Mouse (Mus musculus) CH12.LX (cell line): ENCODE data around the gene Prkag2. TPM values are rescaled to one million over a fixed set of nuclear protein-coding genes. Genes with fewer than 3 reads are reported as not detected.

Experiments used
- DNase-seq: peaks from one replicate; pipeline ENCODE4 v3.0.0-alpha.2; 2013; ENCODE audit errors: extremely low read depth
- H3K27ac ChIP-seq: 2 replicates; pipeline ENCODE4 v1.5.1; 2012; ENCODE audit warnings: low read depth, mild to moderate bottlenecking, control low read depth, moderate library complexity; ENCODE audit not compliant: insufficient read depth
- H3K27me3 ChIP-seq: replicated peaks from 2 replicates; pipeline ENCODE3; 2012; ENCODE audit warnings: inconsistent platforms
- H3K36me3 ChIP-seq, 2 experiments: replicated peaks in 1 of 2; 2 replicates each; pipeline versions ENCODE3 to v1.6.1; 2012; ENCODE audit warnings: inconsistent platforms in 1 of 2, low read length in 1 of 2, mild to moderate bottlenecking in 1 of 2, mixed read lengths in 1 of 2, moderate library complexity in 1 of 2; ENCODE audit not compliant: control insufficient read depth in 1 of 2, insufficient read depth in 1 of 2
- H3K4me1 ChIP-seq, 2 experiments: 2 replicates each; pipeline ENCODE4 v1.6.1; 2012; ENCODE audit warnings: inconsistent platforms in 1 of 2, moderate library complexity in 1 of 2; ENCODE audit not compliant: insufficient read depth in 2 of 2, control insufficient read depth in 1 of 2
- H3K4me2 ChIP-seq: 2 replicates; pipeline ENCODE4 v1.6.1; 2012; ENCODE audit warnings: low read depth, mild to moderate bottlenecking, control low read depth; ENCODE audit not compliant: poor library complexity, insufficient read depth, severe bottlenecking
- H3K4me3 ChIP-seq, 3 experiments: fragments of 150-350 bp in 1 of 3; sonication (generic) in 1 of 3; replicated peaks in 1 of 3; 2 replicates each; pipeline versions ENCODE3 to v1.5.1; 2011 to 2012; ENCODE audit warnings: low read depth in 2 of 3, low read length in 2 of 3, mild to moderate bottlenecking in 2 of 3, moderate library complexity in 2 of 3, control low read depth in 1 of 3, improper control_type of control experiment in 1 of 3, inconsistent platforms in 1 of 3, mixed read lengths in 1 of 3; ENCODE audit not compliant: poor library complexity in 1 of 3
- H3K79me2 ChIP-seq: replicated peaks from 2 replicates; pipeline ENCODE4 v1.6.1; 2012; ENCODE audit warnings: mild to moderate bottlenecking, moderate library complexity; ENCODE audit not compliant: control insufficient read depth, poor library complexity, insufficient read depth, severe bottlenecking; ENCODE audit errors: extremely low read depth
- H3K9ac ChIP-seq: 2 replicates; pipeline ENCODE4 v1.6.1; 2012; ENCODE audit warnings: low read depth, mild to moderate bottlenecking, control low read depth, moderate library complexity; ENCODE audit not compliant: insufficient read depth
- H3K9me3 ChIP-seq: replicated peaks from 2 replicates; pipeline ENCODE3; 2012; ENCODE audit warnings: low read length, inconsistent platforms, mixed read lengths
- BHLHE40 ChIP-seq: IDR thresholded peaks from 2 replicates; pipeline ENCODE4 v1.6.1; 2011; ENCODE audit warnings: mild to moderate bottlenecking, low read depth, low read length, improper control_type of control experiment
- CHD2 ChIP-seq: IDR thresholded peaks from 2 replicates; pipeline ENCODE4 v1.6.1; 2011; ENCODE audit warnings: low read length, improper control_type of control experiment
- CTCF ChIP-seq, 2 experiments: IDR thresholded peaks in 1 of 2; conservative IDR thresholded peaks in 1 of 2; 2 replicates each; pipeline ENCODE4 v1.5.1; 2011 to 2012; ENCODE audit warnings: low read depth in 2 of 2, low read length in 2 of 2, improper control_type of control experiment in 1 of 2, inconsistent platforms in 1 of 2, mild to moderate bottlenecking in 1 of 2, moderate library complexity in 1 of 2
- E2F4 ChIP-seq: IDR thresholded peaks from 2 replicates; pipeline ENCODE4 v1.6.1; 2011; ENCODE audit warnings: low read depth, low read length, improper control_type of control experiment; ENCODE audit not compliant: insufficient replicate concordance
- EP300 ChIP-seq: IDR thresholded peaks from 2 replicates; pipeline ENCODE4 v1.6.1; 2011; ENCODE audit warnings: low read length, improper control_type of control experiment
- ETS1 ChIP-seq: conservative IDR thresholded peaks from 2 replicates; pipeline ENCODE4 v1.6.1; 2012; ENCODE audit warnings: low read depth, mild to moderate bottlenecking, inconsistent platforms, low read length, improper control_type of control experiment, moderate library complexity
- GABPA ChIP-seq: IDR thresholded peaks from 2 replicates; pipeline ENCODE4 v1.6.1; 2012; ENCODE audit warnings: low read depth, low read length, improper control_type of control experiment, inconsistent platforms; ENCODE audit not compliant: insufficient replicate concordance
- IRF4 ChIP-seq: IDR thresholded peaks from 2 replicates; pipeline ENCODE4 v1.6.1; 2014; ENCODE audit warnings: low read depth, mild to moderate bottlenecking, inconsistent platforms, low read length, improper control_type of control experiment
- JUN ChIP-seq: IDR thresholded peaks from 2 replicates; pipeline ENCODE4 v1.6.1; 2011; ENCODE audit warnings: low read depth, mild to moderate bottlenecking, low read length, improper control_type of control experiment, moderate library complexity; ENCODE audit not compliant: insufficient read depth
- KAT2A ChIP-seq: IDR thresholded peaks from 2 replicates; pipeline ENCODE4 v1.6.1; 2012; ENCODE audit warnings: low read length, improper control_type of control experiment, inconsistent platforms; ENCODE audit not compliant: insufficient replicate concordance
- MAFK ChIP-seq: IDR thresholded peaks from 2 replicates; pipeline ENCODE4 v1.6.1; 2011; ENCODE audit warnings: low read length, improper control_type of control experiment; ENCODE audit not compliant: insufficient replicate concordance
- MAX ChIP-seq: IDR thresholded peaks from 2 replicates; pipeline ENCODE4 v1.6.1; 2011; ENCODE audit warnings: low read length, improper control_type of control experiment
- MAZ ChIP-seq: IDR thresholded peaks from 2 replicates; pipeline ENCODE4 v1.6.1; 2012; ENCODE audit warnings: low read depth, mild to moderate bottlenecking, inconsistent platforms, low read length, improper control_type of control experiment, moderate library complexity
- MEF2A ChIP-seq: IDR thresholded peaks from 2 replicates; pipeline ENCODE4 v1.6.1; 2014; ENCODE audit warnings: low read depth, mild to moderate bottlenecking, inconsistent platforms, low read length, improper control_type of control experiment, borderline replicate concordance
- PAX5 ChIP-seq: IDR thresholded peaks from 2 replicates; pipeline ENCODE4 v1.6.1; 2012; ENCODE audit warnings: low read length, inconsistent platforms, mixed read lengths
- POLR2AphosphoS2 ChIP-seq: IDR thresholded peaks from 2 replicates; pipeline ENCODE4 v1.6.1; 2011; ENCODE audit warnings: low read depth, low read length, improper control_type of control experiment
- RCOR1 ChIP-seq: conservative IDR thresholded peaks from 2 replicates; pipeline ENCODE4 v1.6.1; 2012; ENCODE audit warnings: low read depth, mild to moderate bottlenecking, inconsistent platforms, low read length, improper control_type of control experiment
- SIN3A ChIP-seq: IDR thresholded peaks from 2 replicates; pipeline ENCODE4 v1.6.1; 2012; ENCODE audit warnings: low read length, improper control_type of control experiment, inconsistent platforms
- TBP ChIP-seq: conservative IDR thresholded peaks from 2 replicates; pipeline ENCODE4 v1.6.1; 2011; ENCODE audit warnings: low read depth, low read length, improper control_type of control experiment
- TCF12 ChIP-seq: IDR thresholded peaks from 2 replicates; pipeline ENCODE4 v1.6.1; 2014; ENCODE audit warnings: low read depth, mild to moderate bottlenecking, inconsistent platforms, low read length, improper control_type of control experiment
- USF1 ChIP-seq: IDR thresholded peaks from 2 replicates; pipeline ENCODE4 v1.6.1; 2014; ENCODE audit warnings: low read depth, mild to moderate bottlenecking, inconsistent platforms, low read length, improper control_type of control experiment
- USF2 ChIP-seq: conservative IDR thresholded peaks from 2 replicates; pipeline ENCODE4 v1.6.1; 2011; ENCODE audit warnings: low read depth, low read length, improper control_type of control experiment
- ZKSCAN1 ChIP-seq: IDR thresholded peaks from 2 replicates; pipeline ENCODE4 v1.6.1; 2012; ENCODE audit warnings: low read depth, inconsistent platforms, low read length, improper control_type of control experiment, borderline replicate concordance
- ZMIZ1 ChIP-seq: IDR thresholded peaks from 2 replicates; pipeline ENCODE4 v1.6.1; 2012; ENCODE audit warnings: low read depth, mild to moderate bottlenecking, inconsistent platforms, low read length, improper control_type of control experiment
- ZNF384 ChIP-seq: IDR thresholded peaks from 2 replicates; pipeline ENCODE4 v1.6.1; 2012; ENCODE audit warnings: low read depth, low read length, improper control_type of control experiment, inconsistent platforms
- dilution Hi-C: fragments of 300-500 bp; cut with MboI; formaldehyde crosslinking; loops from 2 replicates; pipeline ENCODE4 v1.14.3; 2020; ENCODE audit warnings: low sequenced_read_pairs; ENCODE audit not compliant: extremely low pct_unique_long_range_greater_than_20kb, extremely low pct_ligation_motif_present
- in situ Hi-C: fragments of 300-500 bp; cut with MboI; formaldehyde crosslinking; loops from 3 replicates; pipeline ENCODE4 v1.14.3; 2019; ENCODE audit warnings: low sequenced_read_pairs, low pct_ligation_motif_present, low pct_unique_long_range_greater_than_20kb, mixed read lengths
- polyA plus RNA-seq: library from polyadenylated mRNA; unstranded; fragments of >175 nt; gene quantifications from 2 replicates; pipeline ENCODE4 v1.2.1, GENCODE M21; 2012; ENCODE audit warnings: low read depth; ENCODE audit not compliant: insufficient read length
- total RNA-seq, 2 experiments: library from RNA; depleted of rRNA; stranded (reverse); fragments of 300-350 nt in 1 of 2; fragments of >200 nt in 1 of 2; gene quantifications; 2 replicates each; pipeline ENCODE4 v1.2.3; 2012 to 2014

Gene Prkag2
- total and polyA plus RNA-seq, 3 experiments: 4.6 to 21.2 (median 8.8) TPM

DNA sequence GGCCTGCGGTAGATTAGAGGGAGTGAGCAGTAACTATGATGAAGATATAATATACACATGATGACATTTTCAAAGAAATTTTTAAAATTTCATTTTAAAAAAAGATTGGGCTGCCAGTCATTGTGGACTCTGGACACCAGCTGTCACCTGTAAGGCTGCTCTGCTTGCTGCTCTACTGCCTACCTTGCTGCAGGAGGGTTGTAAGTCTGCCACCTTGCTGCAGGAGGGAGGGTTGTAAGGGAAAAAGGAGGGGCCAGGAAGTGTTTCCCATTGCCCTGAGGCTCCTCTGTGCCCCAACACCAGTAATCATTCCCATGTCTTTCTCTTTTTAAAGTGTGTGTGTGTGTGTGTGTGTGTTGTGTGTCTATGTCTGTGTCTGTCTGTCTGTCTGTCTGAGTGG is 22.1 kb upstream of the Prkag2 start:
- Histone ChIP-seq H3K27ac (no peak overlapping the region), H3K27me3 (no peaks in the 10 kb centered on the region), H3K4me1 (no peaks in the 10 kb centered on the region), H3K9me3 (peaks cover 8% of the 10 kb centered on the region), H3K4me3 (no peak overlapping the region), H3K79me2 (no peaks in the 10 kb centered on the region), H3K4me2 (no peak overlapping the region), H3K36me3 (no peaks in the 10 kb centered on the region), H3K9ac (no peak overlapping the region)
- TF ChIP-seq ZKSCAN1: no peak
- no peak for TF ChIP-seq MAX
- no peak for TF ChIP-seq POLR2AphosphoS2
- no peak for TF ChIP-seq EP300
- TF ChIP-seq USF1: no peak
- TF ChIP-seq RCOR1: no peak
- no peak for TF ChIP-seq ZNF384
- no peak for TF ChIP-seq E2F4
- no peak for TF ChIP-seq CHD2
- no peak for TF ChIP-seq PAX5
- TF ChIP-seq MEF2A: no peak
- no peak for TF ChIP-seq GABPA
- TF ChIP-seq CTCF (conservative IDR thresholded peaks at IDR 0.05 in 1 of 2, IDR thresholded peaks at IDR 0.05 in 1 of 2; ENCODE audit: low read depth in 2 of 2, low read length in 2 of 2): no peak
- no peak for TF ChIP-seq ETS1
- no peak for TF ChIP-seq JUN
- no peak for TF ChIP-seq SIN3A
- no peak for TF ChIP-seq ZMIZ1
- no peak for TF ChIP-seq TCF12
- TF ChIP-seq IRF4: no peak
- no peak for TF ChIP-seq KAT2A
- DNase-seq: no peak
- in situ Hi-C loops: no loop called here
- dilution Hi-C loops: no loop called here

DNA sequence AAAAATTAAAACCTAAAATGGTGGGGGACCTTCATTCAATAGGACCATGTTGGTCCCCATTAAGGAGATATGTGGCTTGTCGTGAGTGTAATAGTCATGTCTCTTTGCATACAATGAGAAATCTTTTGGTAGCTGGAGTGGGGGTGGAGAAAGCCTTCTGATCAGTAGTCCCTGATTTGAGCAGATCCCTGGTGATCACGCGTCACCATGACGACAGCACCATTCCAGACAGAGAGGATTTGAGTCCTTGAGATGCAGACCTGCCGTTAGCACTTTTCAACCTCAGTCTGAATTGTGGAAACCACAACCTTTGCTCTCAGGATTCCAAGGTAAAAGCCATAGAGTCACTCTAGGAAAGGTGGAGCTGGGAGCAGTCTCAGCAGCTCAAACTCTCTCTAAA is 18.7 kb upstream of the Prkag2 start:
- Histone ChIP-seq H3K27ac (no peak overlapping the region), H3K9me3 (peaks cover 9% of the 10 kb centered on the region)

More for the DNA sequence above, 18.7 kb upstream of the Prkag2 start:
- Histone ChIP-seq H3K36me3 (no peaks in the 10 kb centered on the region), H3K4me2 (no peak overlapping the region), H3K4me3 (no peak overlapping the region), H3K27me3 (no peaks in the 10 kb centered on the region), H3K9ac (no peak overlapping the region), H3K79me2 (no peaks in the 10 kb centered on the region), H3K4me1 (peaks cover 3 to 4% of the 10 kb centered on the region in 2 experiments; a peak in 2 of 4 replicates)
- DNase-seq: no peak
- in situ Hi-C loops (no loop called here), dilution Hi-C loops (no loop called here)
- no peak for TF ChIP-seq MAFK
- no peak for TF ChIP-seq JUN
- TF ChIP-seq GABPA: no peak
- no peak for TF ChIP-seq MAZ
- no peak for TF ChIP-seq BHLHE40
- TF ChIP-seq TBP: no peak
- no peak for TF ChIP-seq PAX5
- no peak for TF ChIP-seq USF2
- no peak for TF ChIP-seq ETS1
